Mouse (Mus musculus): ENCODE measurements at regions not wholly inside any gene's neighbourhood (a gene's known extent, or its start where the extent isn't known, plus 50 kb on each side); places are given as distances from the start of the nearest gene placed in this dataset.

- DNase-seq (ENCODE audit: low spot score), result no peak
Measured at GRCm38 (mm10) chr3:68758609-68759008, 68.2 kb downstream of the Il12a start.

- peak; percentile 13 for DNase-seq (ENCODE audit: low spot score)
Measured at GRCm38 (mm10) chr3:68759375-68759774, 68.9 kb downstream of the Il12a start.

GRCm38 (mm10) chr3:68760806-68761205 is 70.4 kb downstream of the Il12a start:
- DNase-seq (ENCODE audit: low spot score), result no peak

- no peak for DNase-seq (ENCODE audit: low spot score)
Measured at GRCm38 (mm10) chr3:68761242-68761625, 70.8 kb downstream of the Il12a start.

- DNase-seq (ENCODE audit: low spot score), result no peak
Measured at GRCm38 (mm10) chr3:68761626-68762331, 71.3 kb downstream of the Il12a start.

- no peak for DNase-seq (ENCODE audit: low spot score)
Measured at GRCm38 (mm10) chr3:68762988-68763387, 72.5 kb downstream of the Il12a start.

- DNase-seq (ENCODE audit: low spot score), result no peak
Measured at GRCm38 (mm10) chr3:68764336-68764735, 73.9 kb downstream of the Il12a start.

GRCm38 (mm10) chr3:68764917-68765598 is 74.6 kb downstream of the Il12a start:
- peak; percentile 61 for DNase-seq (ENCODE audit: low spot score)

- DNase-seq (ENCODE audit: low spot score), result no peak
Measured at GRCm38 (mm10) chr3:68771579-68771978, 81.1 kb downstream of the Il12a start.

GRCm38 (mm10) chr3:68777801-68778200 is 87.4 kb downstream of the Il12a start:
- DNase-seq (ENCODE audit: low spot score), result no peak

- no peak for DNase-seq (ENCODE audit: low spot score)
Measured at GRCm38 (mm10) chr3:68778354-68779040, 88.1 kb downstream of the Il12a start.

- no peak for DNase-seq (ENCODE audit: low spot score)
Measured at GRCm38 (mm10) chr3:68780843-68781242, 88.5 kb upstream of the 1110032F04Rik start.

- no peak for DNase-seq (ENCODE audit: low spot score)
Measured at GRCm38 (mm10) chr3:68781466-68781865, 87.9 kb upstream of the 1110032F04Rik start.

- no peak for DNase-seq (ENCODE audit: low spot score)
Measured at GRCm38 (mm10) chr3:68782363-68782762, 87.0 kb upstream of the 1110032F04Rik start.

- no peak for DNase-seq (ENCODE audit: low spot score)
Measured at GRCm38 (mm10) chr3:68783666-68784416, 85.5 kb upstream of the 1110032F04Rik start.

- no peak for DNase-seq (ENCODE audit: low spot score)
Measured at GRCm38 (mm10) chr3:68786771-68787170, 82.6 kb upstream of the 1110032F04Rik start.

GRCm38 (mm10) chr3:68787385-68788175 is 81.8 kb upstream of the 1110032F04Rik start:
- DNase-seq (ENCODE audit: low spot score), result no peak

GRCm38 (mm10) chr3:68789491-68789890 is 79.9 kb upstream of the 1110032F04Rik start:
- no peak for DNase-seq (ENCODE audit: low spot score)

GRCm38 (mm10) chr3:68790466-68790865 is 78.9 kb upstream of the 1110032F04Rik start:
- DNase-seq (ENCODE audit: low spot score), result no peak

- no peak for DNase-seq (ENCODE audit: low spot score)
Measured at GRCm38 (mm10) chr3:68792883-68793282, 76.5 kb upstream of the 1110032F04Rik start.

GRCm38 (mm10) chr3:68793923-68794322 is 75.5 kb upstream of the 1110032F04Rik start:
- DNase-seq (ENCODE audit: low spot score), result no peak
